Mouse (Mus musculus) ES-Bruce4 (cell line): Measurements from ENCODE around the gene Gas1. TPM values are rescaled to one million over a fixed set of nuclear protein-coding genes. Genes with fewer than 3 reads are reported as not detected.

Experiments
- H3K27ac ChIP-seq: 2 replicates; pipeline ENCODE4 v1.5.1; 2012; ENCODE audit warnings: low read length, inconsistent platforms; ENCODE audit not compliant: insufficient read depth
- H3K27me3 ChIP-seq: 2 replicates; pipeline ENCODE4 v1.6.1; 2012; ENCODE audit warnings: mild to moderate bottlenecking, low read length, inconsistent platforms; ENCODE audit not compliant: control insufficient read depth, poor library complexity, insufficient read depth, severe bottlenecking
- H3K36me3 ChIP-seq: 2 replicates; pipeline ENCODE4 v1.6.1; 2012; ENCODE audit warnings: inconsistent platforms, mild to moderate bottlenecking, low read length, moderate library complexity; ENCODE audit not compliant: control insufficient read depth, poor library complexity, insufficient read depth, severe bottlenecking
- H3K4me1 ChIP-seq: one replicate; pipeline ENCODE4 v1.8.1; 2011; ENCODE audit warnings: low read length; ENCODE audit not compliant: control insufficient read depth, insufficient read depth
- H3K4me3 ChIP-seq: 2 replicates; pipeline ENCODE4 v1.5.1; 2011; ENCODE audit warnings: low read depth, mild to moderate bottlenecking, low read length
- H3K9ac ChIP-seq: 2 replicates; pipeline ENCODE4 v1.6.1; 2012; ENCODE audit warnings: low read depth, mild to moderate bottlenecking, inconsistent platforms; ENCODE audit not compliant: poor library complexity, severe bottlenecking
- H3K9me3 ChIP-seq: replicated peaks from 2 replicates; pipeline ENCODE4 v1.6.1; 2012; ENCODE audit warnings: mild to moderate bottlenecking, low read length, inconsistent platforms; ENCODE audit not compliant: control insufficient read depth, poor library complexity, insufficient read depth, severe bottlenecking
- CTCF ChIP-seq: IDR thresholded peaks from one replicate; pipeline ENCODE4 v1.8.1; 2011; ENCODE audit warnings: low read depth, low read length
- EP300 ChIP-seq: IDR thresholded peaks from 2 replicates; pipeline ENCODE4 v1.6.1; 2011; ENCODE audit warnings: low read depth, low read length; ENCODE audit not compliant: insufficient read depth
- POLR2A ChIP-seq: IDR thresholded peaks from one replicate; pipeline ENCODE4 v1.8.1; 2011; ENCODE audit warnings: low read length; ENCODE audit not compliant: insufficient read depth
- polyA plus RNA-seq: library from polyadenylated mRNA; stranded (reverse); fragments of >200 nt; gene quantifications from 2 replicates; pipeline ENCODE4 v1.2.4, GENCODE M21; 2011; ENCODE audit warnings: low read depth; ENCODE audit not compliant: missing spikeins, insufficient read depth, insufficient read length

The Gas1 gene
- polyA plus RNA-seq, 1 experiment: 2.6 TPM

DNA sequence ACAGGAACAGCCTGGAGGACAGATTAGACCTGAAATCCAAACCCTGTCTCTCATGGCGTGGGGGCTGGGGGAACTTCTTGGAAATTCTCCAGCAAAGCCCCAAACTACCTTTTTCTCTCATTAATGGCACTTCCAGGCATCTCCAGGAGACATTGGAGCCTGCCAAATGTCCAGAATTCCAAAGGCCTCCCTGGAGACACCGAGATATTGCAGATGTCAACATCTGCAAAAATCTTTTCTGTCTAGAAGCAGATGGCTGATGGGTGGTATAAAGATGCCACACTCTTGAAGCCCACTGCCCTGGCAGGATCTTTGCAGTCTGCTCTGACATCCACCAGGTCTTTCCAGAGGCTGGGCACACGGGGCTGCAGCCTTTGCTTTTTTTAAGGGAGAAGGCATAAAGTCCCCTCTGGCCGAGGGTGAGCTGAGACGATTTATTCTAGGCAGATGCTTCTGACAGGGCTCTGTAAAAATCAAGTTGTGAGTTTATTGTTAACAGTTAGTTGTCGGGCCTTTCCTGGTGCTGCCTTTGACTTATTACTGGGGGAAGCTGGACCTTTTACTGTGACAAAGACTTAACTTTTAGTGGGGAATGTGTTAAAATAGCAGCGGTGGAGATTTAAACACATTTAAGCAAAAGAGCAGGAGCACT, 4.7 kb downstream of the Gas1 start:
- no peak overlapping the region for H3K9ac ChIP-seq
- H3K4me1 ChIP-seq: no peaks in the 10 kb centered on the region
- H3K9me3 ChIP-seq: no peaks in the 10 kb centered on the region
- no peak overlapping the region for H3K4me3 ChIP-seq
- no peaks in the 10 kb centered on the region; the same call in 1 of the 2 replicates for H3K27me3 ChIP-seq
- no peak for TF ChIP-seq POLR2A
- TF ChIP-seq EP300: no peak
- no peak for TF ChIP-seq CTCF
- H3K36me3 ChIP-seq: no peaks in the 10 kb centered on the region
- H3K27ac ChIP-seq: no peak overlapping the region

- Histone ChIP-seq H3K4me3 (no peak overlapping the region), H3K9ac (no peak overlapping the region), H3K27me3 (no peaks in the 10 kb centered on the region; the same call in 1 of the 2 replicates), H3K36me3 (no peaks in the 10 kb centered on the region), H3K27ac (no peak overlapping the region), H3K9me3 (no peaks in the 10 kb centered on the region), H3K4me1 (no peaks in the 10 kb centered on the region)
- TF ChIP-seq POLR2A (no peak), CTCF (no peak), EP300 (no peak)
Measured at GRCm38 (mm10) chr13:60171781-60172180, 5.4 kb downstream of the Gas1 start.

GRCm38 (mm10) chr13:60170898-60171715, 6.1 kb downstream of the Gas1 start:
- Histone ChIP-seq H3K9me3 (no peaks in the 10 kb centered on the region), H3K27ac (no peak overlapping the region), H3K27me3 (no peaks in the 10 kb centered on the region; the same call in 1 of the 2 replicates), H3K4me1 (no peaks in the 10 kb centered on the region), H3K4me3 (no peak overlapping the region), H3K9ac (no peak overlapping the region), H3K36me3 (no peaks in the 10 kb centered on the region)
- no peak for TF ChIP-seq EP300
- no peak for TF ChIP-seq CTCF
- TF ChIP-seq POLR2A: no peak

- Histone ChIP-seq H3K27me3 (no peaks in the 10 kb centered on the region; the same call in 1 of the 2 replicates), H3K4me1 (no peaks in the 10 kb centered on the region), H3K4me3 (no peak overlapping the region), H3K36me3 (no peaks in the 10 kb centered on the region), H3K9me3 (no peaks in the 10 kb centered on the region), H3K27ac (no peak overlapping the region), H3K9ac (no peak overlapping the region)
- TF ChIP-seq POLR2A: no peak
Measured at GRCm38 (mm10) chr13:60169026-60169425, 8.1 kb downstream of the Gas1 start.

GRCm38 (mm10) chr13:60156294-60157126, 20.7 kb downstream of the Gas1 start:
- H3K9me3 ChIP-seq: no peaks in the 10 kb centered on the region
- H3K27me3 ChIP-seq: no peaks in the 10 kb centered on the region
- TF ChIP-seq POLR2A (no peak), CTCF (no peak), EP300 (no peak)
- H3K36me3 ChIP-seq: no peaks in the 10 kb centered on the region
- no peak overlapping the region for H3K27ac ChIP-seq
- no peak overlapping the region for H3K9ac ChIP-seq
- no peaks in the 10 kb centered on the region for H3K4me1 ChIP-seq
- H3K4me3 ChIP-seq: no peak overlapping the region
